Mouse (Mus musculus) midbrain, embryonic 11.5 days (tissue): ENCODE results near the gene Hgd. TPM values are rescaled to one million over a fixed set of nuclear protein-coding genes. Genes with fewer than 3 reads are reported as not detected.
A peak's percentile ranks its signal among the peaks of the same experiment; 100 is the strongest.

Experiments used
- ATAC-seq: fragments of 200-750 bp; cut with Nextera tagmentation; 2 replicates; pipeline ENCODE4 v1.8.0; 2017; ENCODE audit warnings: moderate TSS enrichment, moderate library complexity; ENCODE audit not compliant: low FRiP score
- DNase-seq: peaks from one replicate; pipeline ENCODE4 v3.0.0; 2015; ENCODE audit warnings: low spot score; ENCODE audit errors: missing footprints
- H3K27ac ChIP-seq: fragments of 300-500 bp; sonication (generic); 2 replicates; pipeline ENCODE4 v1.5.1; 2014; ENCODE audit warnings: low read depth, low read length
- H3K27me3 ChIP-seq: fragments of 300-500 bp; sonication (generic); 2 replicates; pipeline ENCODE4 v1.6.1; 2014; ENCODE audit warnings: mild to moderate bottlenecking, low read length, moderate library complexity, mixed read lengths; ENCODE audit not compliant: control insufficient read depth, insufficient read depth
- H3K36me3 ChIP-seq: fragments of 300-500 bp; sonication (generic); 2 replicates; pipeline ENCODE4 v1.6.1; 2014; ENCODE audit warnings: mild to moderate bottlenecking, low read length, moderate library complexity, mixed read lengths; ENCODE audit not compliant: control insufficient read depth, insufficient read depth
- H3K4me1 ChIP-seq: fragments of 300-500 bp; sonication (generic); 2 replicates; pipeline ENCODE4 v1.6.1; 2014; ENCODE audit warnings: low read length; ENCODE audit not compliant: control insufficient read depth, insufficient read depth
- H3K4me2 ChIP-seq: fragments of 300-500 bp; sonication (generic); 2 replicates; pipeline ENCODE4 v1.6.1; 2014; ENCODE audit warnings: mild to moderate bottlenecking, moderate library complexity
- H3K4me3 ChIP-seq: fragments of 300-500 bp; sonication (generic); 2 replicates; pipeline ENCODE4 v1.5.1; 2014; ENCODE audit warnings: low read depth, low read length
- H3K9ac ChIP-seq: fragments of 300-500 bp; sonication (generic); 2 replicates; pipeline ENCODE4 v1.6.1; 2014; ENCODE audit warnings: low read length
- H3K9me3 ChIP-seq: fragments of 300-500 bp; sonication (generic); 2 replicates; pipeline ENCODE4 v1.6.1; 2016; ENCODE audit warnings: low read length; ENCODE audit not compliant: control insufficient read depth
- WGBS: fragments of 180-500 bp; shearing (Covaris S2); extraction: QIAGEN DNeasy Blood & Tissue Kit; methylation state at CpG from one replicate; pipeline ENCODE4 v1.1.7; 2014; 5-methylcytosine and 5-hydroxymethylcytosine counted together
- polyA plus RNA-seq: library from polyadenylated mRNA; unstranded; fragments of >200 nt; fragmentation: Nextera tagmentation; extraction: Ambion mirVana; gene quantifications from 2 replicates; pipeline ENCODE4 v1.2.1, GENCODE M21; 2014

The Hgd gene
- polyA plus RNA-seq, 1 experiment from 2014 or later, result 0.29 TPM

DNA sequence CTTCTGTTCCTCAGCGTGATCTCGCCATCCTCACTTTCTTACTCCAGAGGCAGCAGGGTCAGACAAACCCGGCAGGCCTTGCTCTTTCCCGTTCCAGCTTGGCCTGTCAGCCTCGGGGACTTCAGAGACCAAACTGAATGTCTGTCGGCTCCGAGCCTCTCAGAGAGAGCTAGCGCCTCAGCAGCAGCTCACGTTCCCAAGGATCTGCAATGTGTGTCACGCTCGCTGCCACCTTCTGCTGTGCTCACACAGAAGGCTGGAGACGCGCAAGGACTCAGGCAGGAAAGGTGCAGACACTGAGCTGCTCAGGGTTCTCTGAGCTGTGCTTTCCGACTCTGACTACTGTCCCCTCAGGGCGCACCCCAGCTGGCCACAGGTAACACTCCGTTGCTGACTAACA, 67.1 kb downstream of the Hgd start:
- H3K4me2 ChIP-seq, result no peak overlapping the region
- H3K36me3 ChIP-seq, result peaks cover 15% of the 10 kb centered on the region
- WGBS, result 91% methylated on average over 16 of the region's 16 CpGs
- DNase-seq (no peak), ATAC-seq (no peak)
- no peaks in the 10 kb centered on the region for H3K4me1 ChIP-seq
- H3K27me3 ChIP-seq, result no peaks in the 10 kb centered on the region
- H3K4me3 ChIP-seq, result no peak overlapping the region
- H3K9me3 ChIP-seq, result no peaks in the 10 kb centered on the region
- H3K27ac ChIP-seq, result no peak overlapping the region
- no peak overlapping the region for H3K9ac ChIP-seq

DNA sequence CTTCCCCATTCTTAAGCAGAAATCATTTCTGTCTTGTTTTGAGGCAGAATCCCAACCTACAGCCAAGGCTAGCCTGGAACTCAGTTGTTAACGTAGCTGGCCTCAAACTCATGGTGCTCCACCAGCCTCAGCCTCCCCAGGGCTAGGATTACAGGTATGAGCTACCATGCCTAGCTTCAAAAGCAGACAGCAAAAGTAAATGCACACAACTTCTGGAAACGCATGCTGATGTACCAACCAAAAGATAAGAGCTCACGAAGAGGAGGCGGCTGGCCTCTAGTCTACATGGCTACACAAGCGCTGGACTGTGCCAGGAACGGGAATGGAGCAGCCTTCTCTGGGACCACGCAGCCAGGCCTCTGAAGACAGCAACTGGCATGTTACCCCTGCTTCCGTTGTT, 68.0 kb downstream of the Hgd start:
- WGBS, result 94% methylated on average over 8 of the region's 8 CpGs
- ATAC-seq, result no peak

DNA sequence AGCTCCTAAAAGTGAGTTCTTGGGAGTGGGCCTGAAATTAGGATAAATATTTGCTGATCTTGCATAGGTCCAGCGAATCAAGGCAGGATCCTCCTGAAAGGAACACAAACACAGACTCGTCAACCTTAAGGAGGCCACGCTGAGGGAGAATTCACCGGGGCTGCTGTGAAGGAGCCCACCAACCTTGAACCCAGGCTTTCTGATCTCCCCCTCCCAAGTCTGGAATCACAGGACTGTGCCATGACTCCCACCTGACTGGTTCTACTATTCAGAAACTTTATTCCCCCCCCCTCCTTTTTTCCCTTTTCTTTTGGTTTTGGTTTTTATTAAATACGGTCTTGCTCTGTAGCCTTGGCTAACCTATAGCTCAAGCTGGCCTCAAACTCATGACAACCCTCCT, 69.1 kb downstream of the Hgd start:
- Histone ChIP-seq H3K9ac (no peak overlapping the region), H3K27me3 (no peaks in the 10 kb centered on the region), H3K27ac (no peak overlapping the region), H3K4me2 (no peak overlapping the region), H3K4me3 (no peak overlapping the region), H3K9me3 (no peaks in the 10 kb centered on the region), H3K4me1 (peaks cover 5% of the 10 kb centered on the region; the same call in 1 of the 2 replicates), H3K36me3 (peaks cover 15% of the 10 kb centered on the region)
- WGBS, result 89% methylated on average over 5 of the region's 5 CpGs
- no peak for ATAC-seq
- peak; percentile 57 for DNase-seq

More for the DNA sequence above, 68.0 kb downstream of the Hgd start:
- H3K4me2 ChIP-seq, result no peak overlapping the region
- H3K4me3 ChIP-seq, result no peak overlapping the region
- H3K27me3 ChIP-seq, result no peaks in the 10 kb centered on the region
- peaks cover 15% of the 10 kb centered on the region for H3K36me3 ChIP-seq
- peaks cover 2% of the 10 kb centered on the region; the same call in 1 of the 2 replicates for H3K4me1 ChIP-seq
- no peak for DNase-seq
- no peak overlapping the region for H3K9ac ChIP-seq
- no peaks in the 10 kb centered on the region for H3K9me3 ChIP-seq
- H3K27ac ChIP-seq, result no peak overlapping the region

DNA sequence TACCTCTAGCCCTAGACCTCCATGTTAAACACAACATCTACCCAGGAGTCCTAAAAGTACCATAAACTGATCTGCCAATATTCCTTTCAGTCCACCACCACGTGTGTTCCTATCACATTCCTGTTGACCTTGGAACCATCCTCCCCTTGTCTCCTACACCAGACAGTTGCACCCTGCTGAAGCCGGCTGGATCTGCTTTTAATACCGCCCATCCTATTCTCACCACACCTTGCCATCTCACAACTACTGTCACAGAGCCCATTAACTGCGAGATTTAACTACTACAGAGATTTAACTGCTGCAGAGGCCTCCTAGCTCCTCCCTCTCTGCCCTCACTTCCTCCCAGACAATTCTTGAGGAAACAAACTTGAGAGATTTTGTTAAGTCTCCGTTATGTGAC, 71.5 kb downstream of the Hgd start:
- no peak for DNase-seq
- H3K4me1 ChIP-seq, result peaks cover 17% of the 10 kb centered on the region
- H3K9me3 ChIP-seq, result no peaks in the 10 kb centered on the region
- H3K36me3 ChIP-seq, result peaks cover 9% of the 10 kb centered on the region
- H3K9ac ChIP-seq, result no peak overlapping the region
- H3K4me2 ChIP-seq, result no peak overlapping the region
- no peak for ATAC-seq
- H3K27ac ChIP-seq, result no peak overlapping the region
- H3K4me3 ChIP-seq, result no peak overlapping the region
- H3K27me3 ChIP-seq, result no peaks in the 10 kb centered on the region
- WGBS, result 89% methylated on average over 5 of the region's 5 CpGs

DNA sequence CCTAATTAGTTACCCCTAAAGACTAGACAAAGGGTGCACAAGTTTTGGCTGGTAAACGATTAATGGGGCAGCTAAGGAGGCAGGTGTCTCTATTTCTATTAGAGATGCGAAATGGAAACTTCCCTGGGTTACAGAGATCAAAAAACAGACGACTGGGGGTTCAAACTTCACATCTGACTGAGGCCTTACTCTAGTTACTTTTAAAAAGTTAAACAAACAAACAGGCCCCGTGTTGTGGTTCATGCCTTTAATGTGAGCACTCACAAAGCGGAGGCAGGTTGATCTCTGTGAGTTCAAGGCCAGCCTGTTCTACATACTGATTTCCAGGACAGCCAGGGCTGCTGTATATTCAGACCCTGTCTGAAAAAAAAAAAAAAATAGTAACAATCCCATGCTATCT, 72.7 kb downstream of the Hgd start:
- no peak overlapping the region for H3K4me3 ChIP-seq
- H3K4me1 ChIP-seq, result peaks cover 17% of the 10 kb centered on the region
- no peaks in the 10 kb centered on the region for H3K9me3 ChIP-seq
- no peaks in the 10 kb centered on the region for H3K27me3 ChIP-seq
- H3K4me2 ChIP-seq, result peak overlapping the region; percentile 61; the same call in 1 of the 2 replicates
- ATAC-seq (no peak), DNase-seq (no peak)
- 89% methylated on average over 5 of the region's 5 CpGs for WGBS
- H3K36me3 ChIP-seq, result no peaks in the 10 kb centered on the region
- H3K27ac ChIP-seq, result no peak overlapping the region
- peak overlapping the region; percentile 93; the same call in 1 of the 2 replicates for H3K9ac ChIP-seq

DNA sequence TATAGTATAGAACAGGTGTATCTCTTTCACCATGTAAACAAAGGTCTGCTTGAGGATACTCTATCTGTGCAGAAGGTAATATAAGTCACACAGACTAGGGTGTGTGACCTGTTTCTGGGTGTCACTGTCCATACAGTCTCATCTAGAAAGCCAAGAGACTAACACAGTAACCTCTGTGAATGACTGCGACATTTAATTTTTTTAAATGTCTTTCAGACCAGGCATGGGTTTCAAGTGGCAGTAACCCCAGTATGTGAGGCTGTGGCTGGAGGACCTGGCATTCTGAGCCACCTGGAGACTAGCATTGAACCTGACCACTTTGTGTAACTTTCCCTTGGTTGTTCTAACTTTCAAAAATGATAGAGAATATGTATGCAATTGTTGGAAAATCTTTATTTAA, 73.1 kb downstream of the Hgd start:
- no peak overlapping the region for H3K27ac ChIP-seq
- H3K27me3 ChIP-seq, result no peaks in the 10 kb centered on the region
- no peaks in the 10 kb centered on the region for H3K9me3 ChIP-seq
- DNase-seq (no peak), ATAC-seq (no peak)
- H3K4me3 ChIP-seq, result peak overlapping the region; percentile 54
- H3K4me1 ChIP-seq, result peaks cover 17% of the 10 kb centered on the region
- peak overlapping the region; percentile 93 for H3K9ac ChIP-seq
- no peaks in the 10 kb centered on the region for H3K36me3 ChIP-seq
- WGBS, result 84% methylated on average over 1 of the region's 1 CpGs
- H3K4me2 ChIP-seq, result peak overlapping the region; percentile 61

DNA sequence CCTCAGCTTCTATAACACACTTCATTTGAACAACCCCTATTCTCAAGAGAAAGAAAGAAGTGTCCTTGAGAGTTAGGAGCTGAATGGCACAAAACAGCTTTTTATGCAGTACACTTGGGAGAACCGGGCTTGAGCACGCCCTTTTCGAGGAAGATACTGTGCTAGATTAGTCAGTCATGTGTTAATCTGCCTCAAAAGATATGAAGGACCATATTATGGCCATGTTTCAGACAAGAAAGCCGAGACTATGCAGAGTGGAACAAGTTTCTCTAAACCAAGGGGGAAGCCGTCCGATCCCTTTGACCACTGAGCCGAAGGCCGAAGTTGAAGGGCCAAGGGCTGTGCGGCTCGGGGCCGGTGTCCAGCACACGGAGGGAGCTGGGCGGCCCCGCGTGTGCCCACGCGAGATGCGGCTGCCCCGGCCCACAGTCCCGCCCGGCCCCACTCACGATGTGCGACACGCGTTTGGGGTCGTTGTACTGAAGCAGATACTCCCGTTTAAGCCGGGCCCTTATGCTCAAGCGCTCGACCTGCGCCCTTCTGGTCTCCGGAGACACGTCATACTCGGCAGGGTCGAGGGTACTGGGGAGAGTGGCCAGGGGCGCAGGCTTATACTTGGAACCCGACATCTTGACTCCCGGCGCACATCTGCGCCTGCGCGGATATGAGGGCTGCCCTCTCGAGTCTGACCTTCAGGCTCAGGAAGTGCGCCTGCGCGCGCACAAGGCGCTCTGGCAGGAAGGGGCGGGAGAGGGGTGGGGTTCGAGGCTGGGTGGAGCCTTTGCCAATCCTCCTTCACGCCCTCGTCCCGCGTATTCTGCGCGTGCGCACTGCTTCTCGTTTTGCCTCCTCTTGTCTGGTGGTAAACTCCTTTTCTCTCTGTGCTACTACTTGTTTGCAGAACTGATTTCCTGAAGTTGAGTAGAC, 74.0 kb downstream of the Hgd start, which contains the start of gene Ndufb4:
Gene Ndufb4, minus strand, starts transcription at position 723 of the 927 bp plus-strand sequence.
- Histone ChIP-seq H3K36me3 (no peaks in the 10 kb centered on the region), H3K9me3 (no peaks in the 10 kb centered on the region), H3K4me2 (peak within 1 kb of the TSS; percentile 61), H3K27me3 (no peaks in the 10 kb centered on the region), H3K4me1 (peaks cover 17% of the 10 kb centered on the region), H3K4me3 (peak within 1 kb of the TSS; percentile 54), H3K27ac (peak within 1 kb of the TSS; percentile 41), H3K9ac (peak within 1 kb of the TSS; percentile 93)
- ATAC-seq (peak; percentile 94), DNase-seq (peak; percentile 100)
- WGBS, result under 1% methylated on average over 50 of the region's 58 CpGs

DNA sequence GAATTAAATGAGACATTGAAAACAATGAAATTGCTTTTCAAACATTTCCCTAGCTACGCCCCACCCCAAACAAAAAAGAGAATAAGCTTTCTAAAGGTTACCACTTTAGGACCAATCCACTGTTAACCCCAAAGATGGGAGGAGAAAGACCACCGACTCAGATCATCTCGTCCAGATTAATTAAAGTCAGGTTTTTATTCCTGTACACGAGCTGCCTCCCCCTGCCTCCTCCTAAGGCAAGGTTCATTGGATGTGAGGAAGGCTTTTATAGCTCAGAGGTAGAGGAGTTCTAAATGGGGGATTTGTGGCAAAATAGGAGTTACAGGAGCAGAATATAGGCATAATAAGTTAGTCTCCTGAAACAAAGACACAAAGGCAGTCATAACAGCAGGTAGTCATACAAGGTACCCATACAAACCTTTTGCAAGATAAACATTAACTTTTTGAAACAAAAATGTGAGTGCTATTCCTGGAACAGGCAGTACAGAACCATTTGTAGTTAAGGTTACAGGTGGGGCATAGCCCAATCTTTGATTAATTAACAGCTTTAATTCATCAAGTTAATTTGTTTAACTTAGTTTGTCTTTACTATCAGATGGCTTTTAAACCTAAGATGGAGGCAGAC, 75.0 kb downstream of the Hgd start:
- H3K4me3 ChIP-seq, result no peak overlapping the region
- no peak overlapping the region for H3K27ac ChIP-seq
- H3K9ac ChIP-seq, result peak overlapping the region; percentile 27; the same call in 1 of the 2 replicates
- peak overlapping the region; percentile 40 for H3K4me2 ChIP-seq
- 62% methylated on average over 4 of the region's 4 CpGs for WGBS
- ATAC-seq (no peak; the same call in 1 of the 2 replicates), DNase-seq (no peak)
- no peaks in the 10 kb centered on the region for H3K36me3 ChIP-seq
- no peaks in the 10 kb centered on the region for H3K27me3 ChIP-seq
- peaks cover 17% of the 10 kb centered on the region for H3K4me1 ChIP-seq
- H3K9me3 ChIP-seq, result no peaks in the 10 kb centered on the region
